Mouse (Mus musculus) adrenal gland, postnatal 25 days (tissue): ENCODE results near the gene Col9a1. TPM values are rescaled to one million over a fixed set of nuclear protein-coding genes. Genes with fewer than 3 reads are reported as not detected.

Source experiments
- DNase-seq: peaks from one replicate; pipeline ENCODE4 v3.0.0; 2021; ENCODE audit warnings: mixed read lengths
- total RNA-seq: library from RNA; stranded (reverse); gene quantifications from 2 replicates; pipeline ENCODE4 v1.2.3, GENCODE M21; 2021

Gene Col9a1
- total RNA-seq, 1 experiment from 2014 or later = not detected

GRCm38 (mm10) chr1:24222981-24223612 is 45.7 kb downstream of the Col9a1 start:
- DNase-seq = no peak

- peak; percentile 35 for DNase-seq
These were observed 48.6 kb downstream of the Col9a1 start for GRCm38 (mm10) chr1:24225825-24226526.

GRCm38 (mm10) chr1:24226941-24227711 is 49.7 kb downstream of the Col9a1 start:
- DNase-seq = no peak

- DNase-seq = no peak
These were observed 52.1 kb downstream of the Col9a1 start for GRCm38 (mm10) chr1:24229552-24229951.

- no peak for DNase-seq
These were observed 53.0 kb downstream of the Col9a1 start for GRCm38 (mm10) chr1:24230428-24230827.

- DNase-seq = no peak
These were observed 54.3 kb downstream of the Col9a1 start for GRCm38 (mm10) chr1:24231504-24232270.

GRCm38 (mm10) chr1:24236330-24236729 is 58.9 kb downstream of the Col9a1 start:
- DNase-seq = no peak

- DNase-seq = no peak
These were observed 62.8 kb downstream of the Col9a1 start for GRCm38 (mm10) chr1:24240039-24240691.

GRCm38 (mm10) chr1:24244931-24245330 is 67.5 kb downstream of the Col9a1 start:
- no peak for DNase-seq

GRCm38 (mm10) chr1:24245700-24246375 is 68.4 kb downstream of the Col9a1 start:
- no peak for DNase-seq

GRCm38 (mm10) chr1:24248294-24249104 is 71.1 kb downstream of the Col9a1 start:
- no peak for DNase-seq

- DNase-seq = no peak
These were observed 71.8 kb downstream of the Col9a1 start for GRCm38 (mm10) chr1:24249105-24249664.

- no peak for DNase-seq
These were observed 80.6 kb downstream of the Col9a1 start for GRCm38 (mm10) chr1:24257961-24258360.

GRCm38 (mm10) chr1:24259419-24259818 is 82.0 kb downstream of the Col9a1 start:
- DNase-seq = no peak

- DNase-seq = no peak
These were observed 83.8 kb downstream of the Col9a1 start for GRCm38 (mm10) chr1:24261181-24261580.

- DNase-seq = no peak
These were observed 89.6 kb downstream of the Col9a1 start for GRCm38 (mm10) chr1:24267022-24267421.

GRCm38 (mm10) chr1:24286360-24286759 is 109.0 kb downstream of the Col9a1 start:
- DNase-seq = no peak

GRCm38 (mm10) chr1:24292515-24292914 is 115.1 kb downstream of the Col9a1 start:
- no peak for DNase-seq

GRCm38 (mm10) chr1:24294979-24295942 is 117.9 kb downstream of the Col9a1 start:
- DNase-seq = no peak
